Mouse (Mus musculus): ENCODE data around the gene Stom. TPM values are rescaled to one million over a fixed set of nuclear protein-coding genes. Genes with fewer than 3 reads are reported as not detected.

The Stom gene
- polyA plus RNA-seq, 1 experiment from 2014 or later, result 18.6 TPM

DNA sequence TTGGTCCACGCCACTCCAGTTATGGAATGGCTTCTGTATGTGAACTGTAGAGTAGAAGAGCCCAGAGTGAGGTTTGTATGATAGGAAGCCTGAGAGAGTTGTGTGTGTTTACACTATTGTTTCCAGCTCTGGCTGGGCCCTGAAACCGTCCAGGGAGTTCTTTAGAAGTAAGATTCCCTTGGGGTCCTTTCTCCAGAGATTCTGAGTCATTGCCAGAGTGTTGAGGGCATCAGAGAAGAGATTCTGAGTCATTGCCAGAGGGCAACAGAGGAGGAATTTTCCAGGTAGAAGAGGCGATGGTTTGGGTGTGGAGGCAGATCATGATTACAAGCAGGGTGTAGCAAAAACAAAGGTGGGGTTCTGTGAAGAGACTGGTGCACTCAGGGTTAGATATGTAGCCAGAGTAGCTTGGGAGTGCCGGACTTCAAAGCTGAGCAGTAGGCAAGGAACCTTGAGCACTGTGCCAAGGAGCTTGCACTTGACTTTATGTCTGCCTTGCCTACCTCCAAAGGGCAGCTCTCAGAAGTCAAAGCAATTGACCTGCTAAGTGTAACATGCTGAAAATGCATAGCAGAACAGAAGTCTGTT lies 26.8 kb downstream of the Stom start:
- WGBS, result 84% methylated on average over 4 of the region's 4 CpGs
- no peak overlapping the region for H3K9ac ChIP-seq
- H3K36me3 ChIP-seq, result no peaks in the 10 kb centered on the region
- H3K27ac ChIP-seq, result no peak overlapping the region
- ATAC-seq (ENCODE audit: low FRiP score), result no peak
- no peaks in the 10 kb centered on the region for H3K4me1 ChIP-seq (replicated peaks)
- no peak overlapping the region for H3K4me3 ChIP-seq
- 0 out of 2 replicates have a peak, but pooled peaks cover 4% of the 10 kb centered on the region for H3K9me3 ChIP-seq
- H3K4me2 ChIP-seq, result no peak overlapping the region
- H3K27me3 ChIP-seq, result no peaks in the 10 kb centered on the region

DNA sequence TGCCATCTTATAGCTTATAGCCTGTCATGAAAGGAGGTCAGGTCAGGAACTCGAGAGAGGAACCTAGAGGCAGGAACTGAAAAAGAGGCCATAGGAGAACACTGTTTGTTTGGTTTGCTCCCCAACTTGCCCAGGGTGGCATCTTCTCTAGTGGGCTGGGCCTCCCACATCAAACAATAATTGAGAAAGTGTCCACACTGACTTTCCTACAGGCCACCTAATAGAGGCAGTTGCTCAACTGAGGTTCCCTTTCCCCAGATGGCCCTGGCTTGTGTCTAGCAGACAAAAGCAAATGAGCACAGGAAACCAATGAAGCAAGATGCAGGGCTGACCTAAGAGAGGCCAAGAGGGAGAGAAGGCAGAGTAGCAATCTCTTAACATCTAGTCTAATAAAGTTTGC lies 28.6 kb downstream of the Stom start:
- Histone ChIP-seq H3K4me1 (replicated peaks) (no peaks in the 10 kb centered on the region), H3K4me2 (no peak overlapping the region), H3K9me3 (0 out of 2 replicates have a peak, but pooled peaks cover 4% of the 10 kb centered on the region), H3K9ac (no peak overlapping the region), H3K27ac (no peak overlapping the region), H3K4me3 (no peak overlapping the region), H3K27me3 (no peaks in the 10 kb centered on the region), H3K36me3 (no peaks in the 10 kb centered on the region)
- 77% methylated on average over 1 of the region's 1 CpGs for WGBS
- no peak for ATAC-seq (ENCODE audit: low FRiP score)

DNA sequence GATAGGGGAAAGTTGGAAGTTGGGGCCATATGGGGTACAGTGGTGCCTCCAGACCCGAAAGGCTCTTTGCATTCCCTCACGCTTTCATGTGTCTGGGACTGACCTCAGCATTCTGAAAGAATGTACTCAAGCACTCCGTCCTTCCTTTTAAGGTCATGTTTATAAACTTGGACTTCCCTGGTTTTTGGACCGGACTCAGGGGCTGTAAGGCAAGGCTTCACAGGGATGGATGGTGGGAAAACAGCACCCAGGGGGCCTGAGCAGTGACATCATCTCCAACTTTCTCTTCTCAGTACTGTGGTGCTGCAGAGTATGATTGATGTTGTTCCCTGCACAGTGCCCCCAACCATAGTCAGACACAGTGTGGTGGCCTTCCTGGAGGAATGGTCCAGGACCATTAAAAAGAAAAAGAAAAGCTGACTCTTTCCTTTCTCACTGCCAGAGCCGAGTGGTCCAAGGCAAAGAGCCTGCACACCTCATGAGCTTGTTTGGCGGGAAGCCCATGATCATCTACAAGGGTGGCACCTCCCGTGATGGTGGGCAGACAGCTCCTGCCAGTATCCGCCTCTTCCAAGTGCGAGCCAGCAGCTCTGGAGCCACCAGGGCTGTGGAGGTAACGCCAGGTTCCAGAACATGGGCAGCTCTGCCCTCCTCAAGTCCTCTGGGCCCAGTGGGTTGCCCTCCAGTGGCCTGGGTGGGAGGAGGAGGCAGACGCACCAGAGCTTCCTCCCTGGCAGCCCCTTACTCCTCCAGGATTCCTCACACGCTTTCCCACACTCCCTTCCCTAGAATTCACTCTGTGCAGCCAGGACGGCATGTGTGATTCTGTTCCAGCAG lies 34.5 kb downstream of the Stom start:
- H3K4me1 ChIP-seq (replicated peaks), result no peaks in the 10 kb centered on the region
- no peak overlapping the region for H3K9ac ChIP-seq
- ATAC-seq (ENCODE audit: low FRiP score), result no peak
- no peak overlapping the region for H3K4me2 ChIP-seq
- no peaks in the 10 kb centered on the region for H3K36me3 ChIP-seq
- no peak overlapping the region for H3K27ac ChIP-seq
- 86% methylated on average over 13 of the region's 13 CpGs for WGBS
- no peaks in the 10 kb centered on the region for H3K9me3 ChIP-seq
- H3K27me3 ChIP-seq, result no peaks in the 10 kb centered on the region
- H3K4me3 ChIP-seq, result no peak overlapping the region

DNA sequence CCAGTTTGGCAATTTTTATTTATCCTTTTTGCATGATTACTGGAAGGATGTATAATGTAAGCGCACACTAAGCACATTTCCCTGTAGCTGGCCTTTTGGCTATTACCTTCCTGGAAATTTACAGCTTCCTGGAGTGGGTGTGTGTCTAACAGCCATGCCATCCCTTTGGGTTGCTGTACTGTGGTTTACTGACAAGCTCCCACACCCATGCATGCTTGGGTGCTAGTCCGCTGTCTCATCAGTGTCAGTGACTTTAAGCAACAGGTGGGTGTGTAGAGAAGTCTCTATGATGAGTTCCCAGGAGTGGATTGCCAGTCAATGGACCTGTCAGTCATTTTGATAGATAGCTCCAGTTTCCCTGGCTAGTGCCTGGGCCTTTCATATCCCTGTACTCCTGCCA lies 37.3 kb downstream of the Stom start:
- Histone ChIP-seq H3K36me3 (no peaks in the 10 kb centered on the region), H3K4me3 (no peak overlapping the region), H3K4me2 (no peak overlapping the region), H3K9me3 (no peaks in the 10 kb centered on the region), H3K9ac (no peak overlapping the region), H3K4me1 (replicated peaks) (no peaks in the 10 kb centered on the region), H3K27ac (no peak overlapping the region), H3K27me3 (peaks cover 4% of the 10 kb centered on the region; the same call in 1 of the 2 replicates)
- WGBS, result 93% methylated on average over 2 of the region's 2 CpGs
- no peak for ATAC-seq (ENCODE audit: low FRiP score)

DNA sequence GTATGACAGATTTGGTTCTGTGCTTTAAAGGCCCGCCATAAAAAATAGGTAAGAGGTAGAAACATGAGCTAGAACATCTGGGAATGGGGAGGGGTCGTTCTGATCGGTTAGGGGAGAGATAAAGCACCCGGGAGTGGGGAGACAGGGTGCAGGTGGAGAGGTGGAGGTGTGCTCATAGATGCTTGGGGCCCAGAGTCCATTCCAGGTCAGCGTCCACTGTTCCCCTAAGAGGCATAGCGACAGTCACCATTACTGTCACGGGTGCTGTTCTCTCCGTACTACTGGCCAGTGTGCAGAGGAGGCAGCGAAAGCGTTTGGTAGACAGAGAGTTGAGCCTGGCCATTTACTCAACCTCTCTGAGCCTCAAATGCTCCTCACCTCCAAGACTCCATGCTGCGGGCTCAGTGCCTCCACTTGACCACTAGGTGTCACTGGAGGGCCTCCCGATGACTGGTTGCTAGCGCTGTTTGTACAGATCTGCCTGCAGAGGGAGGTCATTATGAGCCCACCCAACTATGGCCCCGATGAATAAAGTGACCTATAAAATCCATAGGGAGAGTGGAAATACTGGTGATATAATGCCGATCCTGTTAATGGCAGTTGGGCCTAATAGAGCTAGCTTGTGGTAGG lies 39.0 kb downstream of the Stom start:
- H3K27me3 ChIP-seq, result peaks cover 4% of the 10 kb centered on the region; the same call in 1 of the 2 replicates
- no peak overlapping the region for H3K4me3 ChIP-seq
- no peaks in the 10 kb centered on the region for H3K36me3 ChIP-seq
- H3K4me2 ChIP-seq, result no peak overlapping the region
- H3K27ac ChIP-seq, result no peak overlapping the region
- 30% methylated on average over 15 of the region's 15 CpGs for WGBS
- H3K9ac ChIP-seq, result no peak overlapping the region
- ATAC-seq (ENCODE audit: low FRiP score), result peak; percentile 47; the same call in 1 of the 2 replicates
- no peaks in the 10 kb centered on the region for H3K9me3 ChIP-seq
- H3K4me1 ChIP-seq (replicated peaks), result no peaks in the 10 kb centered on the region

DNA sequence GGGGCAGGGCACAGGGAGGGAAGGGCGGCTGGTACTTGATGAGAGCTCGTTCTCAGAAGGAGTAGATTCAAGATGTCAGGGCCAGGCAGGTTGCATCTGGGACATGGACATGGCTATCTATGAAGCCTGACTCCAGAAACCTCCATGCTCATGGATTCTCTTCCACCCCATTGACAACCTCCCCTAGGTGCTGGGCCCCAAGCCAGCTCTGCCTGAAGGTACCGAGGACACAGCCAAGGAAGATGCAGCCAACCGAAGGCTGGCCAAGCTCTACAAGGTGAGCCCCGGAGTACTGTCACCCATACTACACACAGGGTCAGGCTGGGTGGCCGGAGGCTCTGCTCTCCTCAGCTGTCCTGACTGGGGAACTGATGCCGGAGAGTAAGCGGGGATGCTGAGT lies 43.5 kb downstream of the Stom start:
- H3K4me3 ChIP-seq, result no peak overlapping the region
- no peak for ATAC-seq (ENCODE audit: low FRiP score)
- H3K9me3 ChIP-seq, result no peaks in the 10 kb centered on the region
- no peaks in the 10 kb centered on the region for H3K4me1 ChIP-seq (replicated peaks)
- peaks cover 4% of the 10 kb centered on the region; the same call in 1 of the 2 replicates for H3K27me3 ChIP-seq
- 96% methylated on average over 8 of the region's 8 CpGs for WGBS
- H3K27ac ChIP-seq, result no peak overlapping the region
- no peaks in the 10 kb centered on the region for H3K36me3 ChIP-seq
- H3K9ac ChIP-seq, result no peak overlapping the region
- H3K4me2 ChIP-seq, result no peak overlapping the region

DNA sequence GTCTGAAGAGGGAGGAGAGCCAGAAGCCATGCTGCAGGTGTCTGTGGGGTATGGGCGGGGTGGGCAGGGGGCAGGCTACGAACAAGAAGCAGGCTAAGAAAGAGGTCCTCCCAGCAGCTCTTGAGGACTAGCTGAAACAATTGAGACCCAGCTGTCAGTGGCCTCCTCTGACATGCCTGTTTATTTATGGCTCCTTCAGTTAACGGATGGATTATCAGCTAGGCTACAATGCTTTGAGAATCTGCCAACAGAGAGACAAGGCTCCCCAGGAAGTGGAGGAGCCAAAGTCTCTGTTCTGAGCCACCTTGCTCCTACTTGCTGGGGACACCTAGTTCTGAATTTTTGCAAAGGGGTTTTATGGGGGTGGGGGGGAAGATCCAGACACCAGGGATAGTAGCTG lies 44.1 kb downstream of the Stom start:
- WGBS, result 69% methylated on average over 3 of the region's 3 CpGs
- Histone ChIP-seq H3K9ac (no peak overlapping the region), H3K4me2 (no peak overlapping the region), H3K4me3 (no peak overlapping the region), H3K27me3 (peaks cover 4% of the 10 kb centered on the region; the same call in 1 of the 2 replicates), H3K4me1 (replicated peaks) (no peaks in the 10 kb centered on the region), H3K9me3 (no peaks in the 10 kb centered on the region), H3K27ac (no peak overlapping the region), H3K36me3 (no peaks in the 10 kb centered on the region)
- ATAC-seq (ENCODE audit: low FRiP score), result no peak

DNA sequence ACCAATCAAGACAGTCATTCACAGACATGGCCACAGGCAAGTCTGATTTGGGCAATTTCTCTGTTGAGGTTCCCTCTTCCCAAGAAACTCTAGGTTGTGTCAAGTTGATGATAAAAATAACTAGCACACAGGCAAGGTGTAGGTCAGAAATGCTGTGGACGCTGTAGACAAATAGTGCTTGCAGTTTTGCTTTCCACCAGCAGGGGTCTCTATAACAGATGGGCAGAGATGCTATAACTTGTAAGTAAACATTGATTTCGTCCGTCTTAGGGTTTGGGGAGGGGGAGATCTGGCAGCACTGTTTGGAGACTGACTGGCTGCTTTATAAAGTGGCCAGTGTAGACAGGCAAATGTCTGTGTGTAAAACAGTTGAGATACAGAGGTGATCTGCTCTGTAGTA lies 44.9 kb downstream of the Stom start:
- Histone ChIP-seq H3K4me1 (replicated peaks) (no peaks in the 10 kb centered on the region), H3K9ac (no peak overlapping the region), H3K36me3 (no peaks in the 10 kb centered on the region), H3K9me3 (no peaks in the 10 kb centered on the region), H3K4me2 (no peak overlapping the region), H3K27ac (no peak overlapping the region), H3K27me3 (peaks cover 4% of the 10 kb centered on the region; the same call in 1 of the 2 replicates), H3K4me3 (no peak overlapping the region)
- WGBS, result 17% methylated on average over 3 of the region's 3 CpGs
- ATAC-seq (ENCODE audit: low FRiP score), result no peak

DNA sequence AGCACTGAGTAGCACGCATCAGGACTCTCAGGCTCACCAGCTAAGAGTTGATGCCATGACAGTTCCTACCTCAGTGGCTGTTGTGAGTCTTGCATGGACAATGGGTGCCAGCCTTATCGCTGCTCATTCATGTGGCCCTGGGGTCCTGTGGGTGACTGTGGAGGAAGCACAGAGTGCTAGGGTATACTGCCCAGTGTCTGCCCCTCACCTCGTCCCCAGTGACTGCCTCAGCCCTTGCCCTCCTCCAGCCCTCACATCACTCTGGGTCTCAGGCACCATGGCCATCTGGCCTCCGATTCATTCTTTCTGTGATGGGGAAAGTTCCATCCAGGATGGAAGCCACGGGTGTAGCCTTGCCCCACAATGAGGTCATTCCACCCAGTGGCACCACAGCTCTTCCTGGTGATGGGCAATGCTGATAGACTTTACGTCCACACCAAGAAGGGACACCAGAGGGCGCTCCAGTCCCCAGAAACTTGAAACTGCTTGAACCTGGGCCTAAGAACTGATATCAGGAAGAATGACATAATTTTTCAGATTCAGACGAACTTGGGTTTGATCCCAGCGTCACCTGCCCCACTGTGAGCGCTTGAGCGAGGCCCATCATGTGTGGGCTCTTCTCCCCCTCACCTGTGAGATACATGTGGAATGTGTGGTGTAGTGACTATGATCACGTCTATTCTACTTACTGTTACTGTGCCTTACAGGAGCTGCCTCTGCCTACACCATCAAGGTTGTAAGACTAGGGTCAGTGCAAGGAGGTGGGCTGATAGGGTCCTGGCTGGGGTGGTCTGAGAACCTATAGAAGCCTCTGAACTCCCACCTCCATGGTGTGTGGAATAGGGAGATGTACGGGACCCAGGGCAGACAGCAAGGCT lies 47.8 kb downstream of the Stom start:
- H3K4me2 ChIP-seq, result no peak overlapping the region
- ATAC-seq (ENCODE audit: low FRiP score), result peak; percentile 37
- H3K9ac ChIP-seq, result no peak overlapping the region
- H3K4me3 ChIP-seq, result no peak overlapping the region
- H3K27me3 ChIP-seq, result 0 out of 2 replicates have a peak, but pooled peaks cover 7% of the 10 kb centered on the region
- no peaks in the 10 kb centered on the region for H3K36me3 ChIP-seq
- H3K27ac ChIP-seq, result no peak overlapping the region
- 43% methylated on average over 13 of the region's 13 CpGs for WGBS
- H3K9me3 ChIP-seq, result no peaks in the 10 kb centered on the region
- H3K4me1 ChIP-seq (replicated peaks), result no peaks in the 10 kb centered on the region

DNA sequence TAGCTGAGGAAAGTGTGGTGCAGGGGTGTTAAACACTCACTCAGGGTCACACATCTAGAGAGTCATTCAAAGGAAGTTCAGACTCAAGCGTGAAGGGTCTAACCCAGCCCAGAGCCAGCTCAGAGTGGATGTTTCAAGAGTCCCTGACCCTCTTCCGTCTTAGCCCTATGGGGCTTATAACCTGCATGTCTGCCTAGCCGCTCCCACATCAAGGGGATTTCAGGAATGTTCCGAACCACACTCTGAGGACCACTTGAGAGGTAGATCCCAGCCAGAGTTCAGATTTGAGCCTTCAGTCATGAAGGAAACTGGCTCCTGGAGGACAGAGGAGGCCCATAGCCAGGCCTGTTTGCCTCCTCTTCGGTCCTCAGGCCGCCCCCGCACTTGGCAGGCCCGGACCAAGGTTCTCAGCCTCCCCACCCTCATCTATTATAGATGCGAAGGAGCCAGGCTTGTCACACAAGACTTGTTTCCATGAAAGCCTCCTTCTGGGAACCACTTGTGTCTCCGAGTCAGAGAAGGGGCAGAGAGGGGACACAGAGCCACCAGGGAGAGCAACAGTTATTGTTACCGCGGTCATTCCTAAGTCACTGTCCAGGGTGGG lies 49.7 kb downstream of the Stom start:
- no peak overlapping the region for H3K4me3 ChIP-seq
- no peak for ATAC-seq (ENCODE audit: low FRiP score)
- peaks cover 5% of the 10 kb centered on the region for H3K4me1 ChIP-seq (replicated peaks)
- H3K9me3 ChIP-seq, result no peaks in the 10 kb centered on the region
- no peak overlapping the region for H3K4me2 ChIP-seq
- 82% methylated on average over 12 of the region's 12 CpGs for WGBS
- H3K36me3 ChIP-seq, result no peaks in the 10 kb centered on the region
- peaks cover 26% of the 10 kb centered on the region for H3K27me3 ChIP-seq
- H3K9ac ChIP-seq, result 0 out of 2 replicates have a peak overlapping the region, but pooled peaks have one; percentile 39
- H3K27ac ChIP-seq, result no peak overlapping the region

DNA sequence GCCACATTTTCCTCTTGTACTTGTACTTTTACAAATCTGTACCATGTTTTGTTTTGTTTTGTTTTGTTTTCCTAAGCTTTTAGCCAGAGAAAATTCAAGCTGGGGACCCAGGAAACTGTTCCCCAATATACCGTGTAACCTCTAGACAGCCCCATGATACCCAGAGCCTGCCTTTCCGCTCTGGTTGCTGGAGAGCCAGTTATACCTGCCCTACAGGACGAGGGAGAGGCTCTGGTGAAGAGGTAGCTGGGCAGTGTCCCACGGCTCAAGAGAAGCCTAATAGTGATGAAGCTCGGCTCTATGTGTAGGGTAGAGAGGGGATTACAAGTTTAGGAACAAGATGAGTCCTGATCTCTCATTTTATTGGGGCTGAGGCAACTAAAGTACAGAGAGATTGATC lies 51.6 kb downstream of the Stom start:
- Histone ChIP-seq H3K27me3 (peaks cover 45% of the 10 kb centered on the region), H3K4me3 (no peak overlapping the region), H3K9me3 (no peaks in the 10 kb centered on the region), H3K9ac (no peak overlapping the region), H3K4me1 (replicated peaks) (peaks cover 7% of the 10 kb centered on the region), H3K4me2 (no peak overlapping the region), H3K27ac (no peak overlapping the region), H3K36me3 (no peaks in the 10 kb centered on the region)
- no peak for ATAC-seq (ENCODE audit: low FRiP score)
- WGBS, result 83% methylated on average over 5 of the region's 5 CpGs

Measured in hindbrain, embryonic 13.5 days (tissue).